Mouse (Mus musculus) forelimb bud, embryonic 11.5 days (tissue): ENCODE results near the gene Plagl2.
"Not testable (repeated sequence)": the region's sequence is repeated elsewhere in the genome, so short reads cannot be mapped to it uniquely, and the experiment has no call there.

Source experiments
- DNase-seq: peaks from one replicate; pipeline ENCODE4 v3.0.0-alpha.2; 2012; ENCODE audit warnings: low read depth, low spot score

Plagl2 gene

GRCm38 (mm10) chr2:153241250-153242014 is at the start of gene Plagl2, which contains the start of gene Pofut1:
Plagl2 (minus strand) TSS chr2:153241426.
Pofut1 (plus strand) TSS chr2:153241533.
- DNase-seq: peak; percentile 84

- no peak for DNase-seq
Measured at GRCm38 (mm10) chr2:153287835-153288234, 46.6 kb upstream of the Plagl2 start.

- no peak for DNase-seq
Measured at GRCm38 (mm10) chr2:153286524-153286923, 45.3 kb upstream of the Plagl2 start.

- DNase-seq: no peak
Measured at GRCm38 (mm10) chr2:153283919-153284318, 42.7 kb upstream of the Plagl2 start.

GRCm38 (mm10) chr2:153278357-153278756 is 37.1 kb upstream of the Plagl2 start:
- no peak for DNase-seq

- not testable (repeated sequence) for DNase-seq
Measured at GRCm38 (mm10) chr2:153276846-153277245, 35.6 kb upstream of the Plagl2 start.

GRCm38 (mm10) chr2:153276440-153276839 is 35.2 kb upstream of the Plagl2 start:
- no peak for DNase-seq

- DNase-seq: not testable (repeated sequence)
Measured at GRCm38 (mm10) chr2:153275577-153275976, 34.4 kb upstream of the Plagl2 start.

GRCm38 (mm10) chr2:153274919-153275247 is 33.7 kb upstream of the Plagl2 start:
- no peak for DNase-seq

- not testable (repeated sequence) for DNase-seq
Measured at GRCm38 (mm10) chr2:153274200-153274918, 33.1 kb upstream of the Plagl2 start.

- not testable (repeated sequence) for DNase-seq
Measured at GRCm38 (mm10) chr2:153270231-153270915, 29.1 kb upstream of the Plagl2 start.

GRCm38 (mm10) chr2:153267331-153267730 is 26.1 kb upstream of the Plagl2 start:
- no peak for DNase-seq

- no peak for DNase-seq
Measured at GRCm38 (mm10) chr2:153263053-153263452, 21.8 kb upstream of the Plagl2 start.

GRCm38 (mm10) chr2:153259864-153260674 is 18.8 kb upstream of the Plagl2 start:
- DNase-seq: no peak

GRCm38 (mm10) chr2:153259030-153259863 is 18.0 kb upstream of the Plagl2 start:
- DNase-seq: no peak

- no peak for DNase-seq
Measured at GRCm38 (mm10) chr2:153256604-153257003, 15.4 kb upstream of the Plagl2 start.

GRCm38 (mm10) chr2:153249751-153250150 is 8.5 kb upstream of the Plagl2 start:
- no peak for DNase-seq

GRCm38 (mm10) chr2:153242156-153242555 is 930 bp upstream of the Plagl2 start:
- no peak for DNase-seq

GRCm38 (mm10) chr2:153240701-153241235 is 458 bp downstream of the Plagl2 start:
- DNase-seq: peak; percentile 17

GRCm38 (mm10) chr2:153239860-153240480 is 1.3 kb downstream of the Plagl2 start:
- DNase-seq: peak; percentile 10
